Mouse (Mus musculus) v-Abl transformed pro-B cells (cell line): Measurements from ENCODE around the gene Tpm3.

Experiments used
- in situ Hi-C, 2 experiments: fragments of 400-800 bp; cut with MboI; formaldehyde crosslinking; loops; one replicate each; pipeline ENCODE4 v1.15.1; 2025; ENCODE audit not compliant: unreplicated experiment in 2 of 2

Tpm3 gene

GRCm38 (mm10) chr3:90072294-90072693, at the start of gene Tpm3:
Tpm3 (plus strand) TSS chr3:90072649.
- in situ Hi-C loops: loop anchor here (5.0 to 10.0 kb wide), 3 partner anchors 205 to 573 kb away; no protein-coding TSS in a partner anchor

GRCm38 (mm10) chr3:90034653-90035052, 37.8 kb upstream of the Tpm3 start:
- in situ Hi-C loops: loop anchor here (25.0 kb wide), 2 partner anchors 1322 to 1722 kb away; partner anchors contain the start of gene Rit1 (in 1 of the 2)

GRCm38 (mm10) chr3:90036263-90036662, 36.2 kb upstream of the Tpm3 start:
- in situ Hi-C loops: loop anchor here (25.0 kb wide), 2 partner anchors 1324 to 1724 kb away; partner anchors contain the start of gene Rit1 (in 1 of the 2)

GRCm38 (mm10) chr3:90049691-90050090, 22.8 kb upstream of the Tpm3 start:
- in situ Hi-C loops: loop anchor here (5.0 to 25.0 kb wide), 3 partner anchors 37 to 1737 kb away; partner anchors contain the start of gene Rit1 (in 1 of the 2)

- in situ Hi-C loops: no loop called here
Observed at GRCm38 (mm10) chr3:90051441-90052350, 20.8 kb upstream of the Tpm3 start, which contains the start of gene 4933434E20Rik. 4933434E20Rik (plus strand) TSS chr3:90051636.

GRCm38 (mm10) chr3:90052351-90053241, 19.9 kb upstream of the Tpm3 start, which contains the start of gene Ubap2l:
Ubap2l (minus strand) TSS chr3:90052628.
- in situ Hi-C loops: no loop called here

GRCm38 (mm10) chr3:90061549-90061948, 10.9 kb upstream of the Tpm3 start:
- in situ Hi-C loops: no loop called here

- in situ Hi-C loops: no loop called here
Observed at GRCm38 (mm10) chr3:90062539-90062938, 9.9 kb upstream of the Tpm3 start.

GRCm38 (mm10) chr3:90064383-90064782, 8.1 kb upstream of the Tpm3 start:
- in situ Hi-C loops: no loop called here

GRCm38 (mm10) chr3:90065553-90065952, 6.9 kb upstream of the Tpm3 start:
- in situ Hi-C loops: loop anchor here in 1 of 2 experiments (5.0 kb wide), 2 partner anchors 108 to 278 kb away; no protein-coding TSS in a partner anchor

- in situ Hi-C loops: loop anchor here in 1 of 2 experiments (5.0 kb wide), 2 partner anchors 111 to 281 kb away; no protein-coding TSS in a partner anchor
Observed at GRCm38 (mm10) chr3:90067851-90068250, 4.6 kb upstream of the Tpm3 start.

GRCm38 (mm10) chr3:90069688-90070087, 2.8 kb upstream of the Tpm3 start:
- in situ Hi-C loops: loop anchor here (5.0 to 10.0 kb wide), 5 partner anchors 112 to 575 kb away; no protein-coding TSS in a partner anchor

GRCm38 (mm10) chr3:90076921-90077716, 4.7 kb downstream of the Tpm3 start:
- in situ Hi-C loops: loop anchor here (5.0 to 10.0 kb wide), 3 partner anchors 125 to 568 kb away; no protein-coding TSS in a partner anchor

- in situ Hi-C loops: loop anchor here (5.0 to 10.0 kb wide), 3 partner anchors 126 to 567 kb away; no protein-coding TSS in a partner anchor
Observed at GRCm38 (mm10) chr3:90078224-90078623, 5.8 kb downstream of the Tpm3 start.

- in situ Hi-C loops: loop anchor here (5.0 to 10.0 kb wide), 3 partner anchors 127 to 566 kb away; no protein-coding TSS in a partner anchor
Observed at GRCm38 (mm10) chr3:90079133-90079762, 6.8 kb downstream of the Tpm3 start.

- in situ Hi-C loops: loop anchor here (5.0 to 10.0 kb wide), 3 partner anchors 128 to 565 kb away; no protein-coding TSS in a partner anchor
Observed at GRCm38 (mm10) chr3:90079763-90080497, 7.5 kb downstream of the Tpm3 start.

GRCm38 (mm10) chr3:90080498-90080863, 8.0 kb downstream of the Tpm3 start:
- in situ Hi-C loops: no loop called here
